Mouse (Mus musculus): ENCODE results near the gene Gsc2. TPM values are rescaled to one million over a fixed set of nuclear protein-coding genes. Genes with fewer than 3 reads are reported as not detected.

Gene Gsc2
- total RNA-seq, 1 experiment from 2014 or later = not detected

- no peak for ATAC-seq (replicated peaks in 1 of 2; ENCODE audit: insufficient read depth in 1 of 2, low FRiP score in 2 of 2, low TSS enrichment in 1 of 2, low read depth in 1 of 2, poor library complexity in 2 of 2, severe bottlenecking in 2 of 2)
These were observed 35.3 kb downstream of the Gsc2 start for GRCm38 (mm10) chr16:17879571-17879970.

GRCm38 (mm10) chr16:17876096-17876495 is 38.8 kb downstream of the Gsc2 start:
- ATAC-seq (replicated peaks in 1 of 2; ENCODE audit: insufficient read depth in 1 of 2, low FRiP score in 2 of 2, low TSS enrichment in 1 of 2, low read depth in 1 of 2, poor library complexity in 2 of 2, severe bottlenecking in 2 of 2) = no peak

- no peak for ATAC-seq (replicated peaks in 1 of 2; ENCODE audit: insufficient read depth in 1 of 2, low FRiP score in 2 of 2, low TSS enrichment in 1 of 2, low read depth in 1 of 2, poor library complexity in 2 of 2, severe bottlenecking in 2 of 2)
These were observed 39.7 kb downstream of the Gsc2 start for GRCm38 (mm10) chr16:17875174-17875573.

GRCm38 (mm10) chr16:17872995-17873394 is 41.9 kb downstream of the Gsc2 start:
- no peak for ATAC-seq (replicated peaks in 1 of 2; ENCODE audit: insufficient read depth in 1 of 2, low FRiP score in 2 of 2, low TSS enrichment in 1 of 2, low read depth in 1 of 2, poor library complexity in 2 of 2, severe bottlenecking in 2 of 2)

GRCm38 (mm10) chr16:17871248-17871647 is 43.6 kb downstream of the Gsc2 start:
- ATAC-seq (replicated peaks in 1 of 2; ENCODE audit: insufficient read depth in 1 of 2, low FRiP score in 2 of 2, low TSS enrichment in 1 of 2, low read depth in 1 of 2, poor library complexity in 2 of 2, severe bottlenecking in 2 of 2) = no peak

GRCm38 (mm10) chr16:17865770-17866169 is 49.1 kb downstream of the Gsc2 start:
- ATAC-seq (replicated peaks in 1 of 2; ENCODE audit: insufficient read depth in 1 of 2, low FRiP score in 2 of 2, low TSS enrichment in 1 of 2, low read depth in 1 of 2, poor library complexity in 2 of 2, severe bottlenecking in 2 of 2) = no peak

GRCm38 (mm10) chr16:17865293-17865692 is 49.6 kb downstream of the Gsc2 start:
- ATAC-seq (replicated peaks in 1 of 2; ENCODE audit: insufficient read depth in 1 of 2, low FRiP score in 2 of 2, low TSS enrichment in 1 of 2, low read depth in 1 of 2, poor library complexity in 2 of 2, severe bottlenecking in 2 of 2) = no peak

Other genes with a start within 250 kb of the Gsc2 start
- 27.4 and 31.3 TPM in 2 replicates for gene Med15, start 182.2 kb downstream of the Gsc2 start, total RNA-seq (2017)
- gene Klhl22, start 155.4 kb downstream of the Gsc2 start, total RNA-seq (2017) = 16.0 and 23.1 TPM in 2 replicates
- not detected in 2 replicates for gene Scarf2, start 117.8 kb downstream of the Gsc2 start, total RNA-seq (2017)
- not detected in 2 replicates for gene B830017H08Rik, start 81.9 kb downstream of the Gsc2 start, total RNA-seq (2017)
- 1.2 TPM in 1 of 2 replicates, not detected in the other for gene Car15, start 76.7 kb downstream of the Gsc2 start, total RNA-seq (2017)
- 0.25 TPM in 1 of 2 replicates, not detected in the other for gene Gm20518, start 23.4 kb downstream of the Gsc2 start, total RNA-seq (2017)
- 0.05 TPM in 1 of 2 replicates, not detected in the other for gene Tssk1, start 20.8 kb downstream of the Gsc2 start, total RNA-seq (2017)
- 50.9 and 62.7 TPM in 2 replicates for gene Dgcr2, start 16.5 kb downstream of the Gsc2 start, total RNA-seq (2017)
- not detected in 2 replicates for gene Tssk2, start 16.4 kb downstream of the Gsc2 start, total RNA-seq (2017)
- 31.2 and 35.3 TPM in 2 replicates for gene Ess2, start 3.7 kb downstream of the Gsc2 start, total RNA-seq (2017)
- 56.3 and 59.6 TPM in 2 replicates for gene Slc25a1, start 13.2 kb upstream of the Gsc2 start, total RNA-seq (2017)
- gene Vpreb2, start 65.4 kb upstream of the Gsc2 start, total RNA-seq (2017) = 2.0 TPM in 1 of 2 replicates, not detected in the other
- gene Dgcr6, start 137.8 kb upstream of the Gsc2 start, total RNA-seq (2017) = 19.6 and 29.7 TPM in 2 replicates
- 41.1 and 67.9 TPM in 2 replicates for gene Prodh, start 175.1 kb upstream of the Gsc2 start, total RNA-seq (2017)
- 0.19 TPM in 1 of 2 replicates, not detected in the other for gene Rtn4r, start 212.6 kb upstream of the Gsc2 start, total RNA-seq (2017)